Mouse (Mus musculus) erythroblast, adult 5-6 weeks (primary cell): ENCODE data around the gene Mtfr2. TPM values are rescaled to one million over a fixed set of nuclear protein-coding genes. Genes with fewer than 3 reads are reported as not detected.

Experiments used
- ATAC-seq: replicated peaks from 2 replicates; pipeline ENCODE4 v1.8.0; 2016; ENCODE audit warnings: moderate number of reproducible peaks, mild to moderate bottlenecking, moderate TSS enrichment, inconsistent platforms; ENCODE audit not compliant: poor library complexity, low FRiP score, severe bottlenecking
- total RNA-seq, 2 experiments: library from RNA; stranded (forward) in 1 of 2; stranded (reverse) in 1 of 2; fragments of 150-400 nt in 1 of 2; fragments of 200-764, 138-1000 nt in 1 of 2; gene quantifications; 2 replicates each; pipeline versions ENCODE4 v1.2.3 to v1.2.4; 2015 to 2017; ENCODE audit warnings: low replicate concordance in 2 of 2

Mtfr2 gene
- total RNA-seq (2015; ENCODE audit: low replicate concordance) = 20.8 and 24.5 TPM in 2 replicates
- total RNA-seq (2017; ENCODE audit: low replicate concordance) = 5.2 and 10.9 TPM in 2 replicates

DNA sequence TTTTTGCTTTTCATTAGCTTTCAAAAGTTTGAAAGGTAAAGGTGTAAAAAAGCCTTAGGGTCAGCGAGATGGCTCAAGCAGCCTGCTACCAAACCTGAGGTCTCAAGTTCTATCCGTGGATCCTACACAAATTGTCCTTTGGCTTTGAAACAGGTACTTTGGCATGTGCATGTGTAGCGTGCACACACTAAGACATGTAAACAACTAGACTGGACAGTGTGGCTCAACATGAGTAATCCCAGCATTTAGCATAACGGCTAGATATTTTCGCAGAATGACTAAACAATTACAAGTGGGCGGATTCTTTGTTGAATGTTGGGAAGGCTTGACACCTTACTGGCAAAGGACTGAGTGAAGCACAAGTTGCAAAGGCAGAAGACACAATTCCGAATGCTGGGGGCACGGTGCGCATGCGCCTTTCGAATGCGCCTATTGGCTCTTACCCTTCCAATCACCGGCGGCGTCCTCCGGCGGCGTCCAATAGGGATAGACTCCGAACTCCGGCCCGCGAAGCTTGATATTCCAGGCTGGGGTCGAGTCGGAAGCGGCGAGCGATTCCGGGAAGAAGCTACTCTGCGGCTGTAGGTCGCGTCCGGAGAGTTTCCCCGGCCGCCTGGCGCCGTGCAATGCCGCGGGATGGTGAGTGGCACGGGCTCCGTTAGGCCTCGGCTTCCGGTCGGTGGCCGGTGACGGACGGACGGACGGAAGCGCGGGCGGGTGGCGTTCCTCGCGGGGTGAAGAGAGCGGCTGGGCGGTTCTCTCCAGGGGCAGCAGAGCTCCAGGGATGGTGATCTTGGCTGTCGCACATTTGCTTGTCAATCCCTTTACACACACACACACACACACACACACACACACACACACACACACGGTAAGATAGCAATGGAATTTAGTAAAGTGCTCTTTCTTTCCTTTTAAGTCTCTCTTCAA, at the start of gene Mtfr2:
Gene Mtfr2, plus strand, starts transcription at position 486 of the 930 bp plus-strand sequence.
- peak; percentile 97 for ATAC-seq

DNA sequence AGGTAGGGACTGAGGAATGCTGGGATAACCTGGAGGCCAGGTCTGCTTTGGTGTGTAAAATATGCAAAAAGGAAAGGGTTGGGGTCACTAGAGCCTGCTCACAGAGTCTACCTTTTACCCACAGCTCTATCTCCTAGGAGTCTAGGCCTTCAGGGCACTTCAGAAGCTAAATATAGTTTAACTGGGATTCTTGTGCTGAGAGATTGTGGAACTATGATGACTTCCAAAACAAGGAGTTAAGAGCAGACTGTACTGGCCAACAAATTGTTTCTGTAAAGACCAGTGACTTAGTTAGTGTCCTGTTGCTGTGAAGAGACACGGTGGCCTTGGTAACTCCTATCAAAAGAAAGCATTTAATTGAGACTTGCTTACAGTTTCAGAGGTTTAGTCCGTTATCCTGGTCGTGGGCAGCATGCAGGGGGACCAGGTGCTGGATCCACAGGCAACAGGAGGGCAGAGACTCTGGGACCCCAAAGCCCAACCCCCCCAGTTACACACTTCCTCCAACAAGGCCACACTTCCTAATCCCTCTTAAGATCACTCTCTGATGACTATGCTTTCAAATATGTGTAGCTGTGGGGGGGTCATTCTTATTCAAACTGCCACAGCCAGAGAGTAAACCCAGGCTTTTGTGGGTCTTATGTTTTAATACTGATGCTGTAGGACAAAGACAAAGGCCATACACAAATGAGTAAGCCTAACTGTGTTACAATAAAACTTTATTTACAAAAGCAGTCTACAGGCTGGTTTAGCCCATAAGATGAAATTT, 49.2 kb upstream of the Mtfr2 start:
- ATAC-seq = no peak

DNA sequence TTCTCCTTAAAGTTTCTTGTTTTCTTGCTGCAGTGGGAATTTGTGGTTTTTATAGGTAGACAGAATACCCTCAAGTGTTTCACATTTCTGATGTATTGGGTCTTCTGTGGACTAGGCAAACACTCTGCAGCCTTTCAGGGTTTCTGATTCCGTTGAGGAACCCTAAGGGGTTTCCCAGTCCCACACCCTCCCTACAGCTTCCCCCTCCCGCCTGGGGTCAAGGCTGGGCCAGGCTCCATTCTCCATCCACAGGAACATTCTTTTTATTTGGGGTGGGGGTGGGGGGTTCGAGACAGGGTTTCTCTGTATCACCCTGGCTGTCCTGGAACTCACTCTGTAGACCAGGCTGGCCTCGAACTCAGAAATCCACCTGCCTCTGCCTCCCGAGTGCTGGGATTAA, 48.5 kb upstream of the Mtfr2 start:
- ATAC-seq = no peak

DNA sequence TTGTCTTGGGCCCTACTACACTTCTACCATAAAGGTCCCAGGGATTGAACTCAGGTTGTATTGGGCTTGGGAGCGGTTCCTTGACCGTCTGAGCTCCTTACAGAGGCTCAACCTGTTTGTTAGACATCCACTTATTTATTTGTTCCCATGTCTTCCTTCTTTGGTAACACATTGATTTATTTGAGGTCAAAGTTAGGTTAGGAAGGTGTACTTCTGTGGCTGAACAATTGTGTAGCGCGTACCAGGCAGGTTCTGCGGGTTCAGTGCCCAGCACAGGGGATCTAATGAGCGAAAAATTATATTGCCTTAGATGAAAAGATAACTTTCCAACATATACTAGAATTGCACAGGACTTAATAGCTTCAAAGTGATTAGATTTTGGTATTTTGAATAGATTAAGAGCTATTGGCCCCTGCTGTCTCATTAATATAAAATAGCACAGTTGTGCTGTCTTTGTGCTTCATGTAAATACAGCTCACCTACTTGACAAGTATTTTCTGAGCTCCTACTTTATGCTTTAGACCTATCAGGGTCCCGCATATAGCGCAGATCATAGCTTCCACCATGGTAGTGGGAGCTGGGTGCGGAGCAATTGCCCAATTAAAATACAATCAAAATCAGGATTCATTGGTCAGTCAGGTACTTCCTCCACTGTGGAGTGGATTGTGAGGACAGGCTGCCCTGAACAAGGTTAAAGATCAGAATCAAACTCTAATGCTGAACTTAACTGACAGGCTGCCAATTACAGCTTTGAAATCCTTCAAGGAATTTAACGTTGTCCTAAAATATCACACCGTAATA, 36.4 kb upstream of the Mtfr2 start:
- no peak for ATAC-seq

DNA sequence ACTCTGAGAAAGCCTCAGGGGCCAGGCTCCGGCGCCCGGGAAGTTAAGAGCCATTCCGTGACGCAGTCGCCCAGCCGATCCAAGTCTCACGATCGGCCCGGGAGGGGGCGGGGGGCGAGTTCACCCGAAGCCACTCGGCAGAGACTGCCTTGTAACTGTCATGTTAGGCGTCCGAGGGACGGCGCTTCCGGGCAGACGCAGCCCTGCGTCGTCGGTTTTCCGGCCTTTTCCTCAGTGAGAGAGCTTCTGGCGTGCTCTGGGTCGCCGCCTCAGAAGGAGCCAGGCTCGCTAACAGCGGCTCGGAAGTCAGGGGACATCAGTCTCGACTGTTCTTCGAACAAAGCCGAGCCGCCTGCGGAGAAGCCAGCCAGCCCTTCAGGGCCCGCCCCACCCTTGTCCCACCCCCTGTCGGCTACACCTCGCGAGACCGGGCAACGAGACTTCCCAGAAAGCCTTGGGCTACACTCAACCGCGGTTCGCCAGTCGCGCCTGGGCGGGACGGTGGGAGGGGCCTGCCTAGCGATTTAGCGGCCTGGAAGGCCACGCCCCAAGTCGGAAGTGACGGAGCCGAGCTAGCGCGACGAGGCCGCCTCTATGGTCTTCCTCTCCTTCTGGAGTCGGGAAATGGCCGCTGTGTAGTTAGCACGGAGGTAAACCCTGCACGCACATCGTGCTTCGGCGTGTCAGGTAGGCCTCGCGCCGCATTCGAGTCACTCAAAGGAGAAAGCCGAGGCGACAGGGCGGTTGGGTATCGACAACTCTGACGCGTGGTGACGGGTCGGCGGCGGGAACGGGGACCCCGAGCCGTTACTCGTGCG, 35.4 kb upstream of the Mtfr2 start, which contains the start of gene Bclaf1:
Gene Bclaf1, plus strand, starts transcription at position 552 of the 818 bp plus-strand sequence.
- peak; percentile 88 for ATAC-seq

DNA sequence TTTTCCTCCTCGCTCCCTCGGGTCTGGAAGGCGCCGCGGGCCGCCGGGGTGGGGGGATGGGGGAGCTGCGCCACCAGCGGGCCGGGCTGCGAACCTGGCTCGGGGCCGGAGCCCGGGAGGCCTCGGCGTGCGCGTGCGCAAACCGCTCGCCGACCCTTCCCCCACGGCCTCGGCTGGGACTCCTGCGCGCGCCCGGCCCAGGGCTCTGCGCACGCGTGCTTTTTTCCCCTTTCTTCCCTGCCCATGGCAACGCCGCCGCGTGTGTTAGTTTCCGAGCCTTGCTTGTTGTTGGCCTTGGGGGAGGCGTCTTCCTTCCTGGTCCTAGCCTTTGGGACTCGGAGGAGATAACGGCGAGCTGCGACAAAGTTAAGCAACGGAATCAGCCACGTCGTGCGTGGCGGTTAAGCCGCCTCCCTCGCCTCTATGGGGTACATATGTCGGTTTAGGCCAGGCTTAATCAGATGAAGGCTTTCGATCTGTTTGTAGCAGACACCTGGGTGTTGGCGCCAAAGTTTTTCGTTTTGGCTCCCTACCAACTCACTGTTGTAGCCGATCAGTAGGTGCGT, 34.8 kb upstream of the Mtfr2 start:
- ATAC-seq = peak; percentile 60

DNA sequence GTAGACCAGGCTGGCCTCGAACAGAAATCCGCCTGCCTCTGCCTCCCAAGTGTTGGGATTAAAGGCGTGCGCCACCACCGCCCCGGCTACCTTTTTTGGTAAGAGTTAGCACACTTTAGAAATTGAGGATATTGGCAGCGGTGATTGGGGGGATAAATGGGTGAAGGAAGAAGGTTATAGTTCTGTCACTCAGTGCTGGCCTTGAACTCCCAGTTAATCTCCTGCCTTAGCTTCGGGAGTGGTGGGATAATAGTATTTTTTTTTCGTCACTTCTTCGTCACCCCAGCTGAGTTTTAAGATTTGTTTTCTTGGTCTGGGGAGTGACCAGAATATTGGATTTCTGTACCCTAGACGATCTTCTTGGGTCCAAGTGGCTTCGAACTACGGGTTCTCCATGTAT, 34.1 kb upstream of the Mtfr2 start:
- ATAC-seq = no peak

DNA sequence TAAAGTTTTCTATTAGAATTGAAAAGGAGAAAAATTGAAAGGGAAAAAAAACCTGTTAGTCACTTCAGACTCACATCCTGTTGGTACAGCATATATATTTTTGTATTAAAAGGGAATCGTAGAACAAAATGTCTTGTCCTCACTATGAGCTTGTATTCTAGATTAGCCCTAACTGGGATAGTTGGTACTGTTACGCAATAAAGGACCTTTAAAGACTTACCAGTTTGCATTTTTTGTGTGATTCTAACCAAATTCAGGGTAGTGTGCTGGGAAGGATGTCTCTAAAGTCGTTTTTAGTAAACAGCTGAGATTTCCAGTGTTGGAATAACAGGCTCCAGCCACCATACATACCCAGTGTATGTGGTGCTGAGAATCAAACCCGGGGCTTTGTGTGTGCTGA, 33.6 kb upstream of the Mtfr2 start:
- no peak for ATAC-seq

DNA sequence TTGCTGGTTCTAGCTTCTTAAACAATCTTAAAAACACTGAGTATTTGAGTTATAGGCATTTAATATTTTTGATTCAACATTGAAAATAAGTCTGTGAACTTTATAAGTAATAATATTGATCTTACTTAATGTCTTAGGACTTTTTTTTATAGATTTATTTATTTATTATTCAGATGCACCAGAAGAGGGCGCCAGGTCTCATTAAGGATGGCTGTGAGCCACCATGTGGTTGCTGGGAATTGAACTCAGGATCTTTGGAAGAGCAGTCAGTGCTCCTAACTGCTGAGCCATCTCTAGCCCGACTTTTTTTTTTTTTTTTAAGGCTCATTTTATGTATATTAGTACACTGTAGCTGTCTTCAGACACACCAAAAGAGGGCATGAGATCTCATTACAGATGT, 32.8 kb upstream of the Mtfr2 start:
- ATAC-seq = no peak

DNA sequence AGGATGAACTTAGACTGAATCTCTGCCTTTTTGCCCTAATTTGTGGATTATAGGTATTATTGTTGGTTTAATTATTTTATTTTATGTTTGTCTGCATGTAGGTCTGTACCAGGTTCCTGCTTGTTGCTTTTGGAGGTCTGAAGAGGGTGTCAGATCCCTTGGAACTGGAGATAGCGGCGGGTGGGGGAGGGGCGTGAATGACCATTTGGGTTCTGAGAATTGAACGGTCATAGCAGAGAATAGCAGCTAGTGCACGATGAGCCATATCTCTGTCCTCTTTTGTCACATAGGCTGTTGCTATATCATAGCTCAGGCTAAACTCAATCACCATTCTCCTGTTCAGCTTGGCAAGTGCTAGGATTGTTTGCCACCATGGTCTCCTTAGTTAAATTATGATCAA, 30.1 kb upstream of the Mtfr2 start:
- ATAC-seq = no peak

DNA sequence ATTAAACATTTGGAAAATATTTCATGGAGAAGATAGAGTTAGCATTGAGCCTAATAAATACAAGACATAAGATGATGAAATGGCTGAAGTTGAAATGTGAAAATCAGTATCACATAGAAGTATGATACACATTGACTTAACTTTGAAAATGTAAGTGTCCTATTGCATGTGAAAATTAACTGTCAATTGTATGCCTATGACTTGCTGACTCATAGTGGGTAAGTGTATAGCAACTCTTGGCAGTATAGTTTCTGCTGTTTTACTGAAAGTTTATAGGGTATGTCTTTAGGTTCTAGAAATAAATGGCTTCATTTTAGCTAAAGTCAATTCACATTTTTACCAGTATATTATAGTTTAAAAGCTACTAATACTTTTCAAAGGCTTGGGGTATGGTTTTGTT, 21.3 kb upstream of the Mtfr2 start:
- ATAC-seq = no peak

DNA sequence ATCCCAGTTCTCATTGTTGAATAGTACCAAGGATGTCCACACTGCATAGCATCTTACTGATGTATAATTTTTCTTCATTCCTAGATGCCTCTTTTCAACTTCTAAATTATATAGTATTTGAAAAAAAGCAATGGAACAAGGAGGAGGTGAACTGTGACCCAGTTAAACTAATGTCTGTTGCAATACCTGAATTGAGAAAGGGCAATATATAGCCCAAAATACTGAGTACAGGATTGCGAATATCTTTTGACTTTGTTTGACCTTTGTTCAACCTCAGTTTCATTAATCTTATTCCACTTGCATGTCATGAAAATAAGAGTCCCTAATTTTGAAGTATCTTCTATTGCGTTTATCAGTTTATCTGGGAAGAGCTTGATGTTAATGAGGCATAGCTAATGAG, 16.3 kb upstream of the Mtfr2 start:
- no peak for ATAC-seq

DNA sequence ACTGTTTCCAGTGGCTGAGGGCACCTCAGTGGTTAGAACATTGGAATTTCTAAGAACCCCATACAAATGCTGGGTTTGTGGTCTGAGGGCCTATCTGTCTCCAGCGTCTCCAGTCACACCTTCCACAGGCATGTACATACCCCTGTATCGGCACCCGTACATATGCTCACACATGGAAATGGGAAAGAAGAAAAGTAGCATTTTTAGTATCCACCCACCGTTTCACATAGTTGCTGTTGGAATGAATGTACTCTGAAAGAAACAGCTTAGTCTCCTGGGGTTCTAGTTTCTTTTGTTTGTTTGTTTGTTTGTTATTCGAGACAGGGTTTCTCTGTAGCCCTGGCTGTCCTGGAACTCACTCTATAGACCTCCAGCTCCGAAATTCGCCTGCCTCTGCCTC, 9.7 kb upstream of the Mtfr2 start:
- no peak for ATAC-seq

DNA sequence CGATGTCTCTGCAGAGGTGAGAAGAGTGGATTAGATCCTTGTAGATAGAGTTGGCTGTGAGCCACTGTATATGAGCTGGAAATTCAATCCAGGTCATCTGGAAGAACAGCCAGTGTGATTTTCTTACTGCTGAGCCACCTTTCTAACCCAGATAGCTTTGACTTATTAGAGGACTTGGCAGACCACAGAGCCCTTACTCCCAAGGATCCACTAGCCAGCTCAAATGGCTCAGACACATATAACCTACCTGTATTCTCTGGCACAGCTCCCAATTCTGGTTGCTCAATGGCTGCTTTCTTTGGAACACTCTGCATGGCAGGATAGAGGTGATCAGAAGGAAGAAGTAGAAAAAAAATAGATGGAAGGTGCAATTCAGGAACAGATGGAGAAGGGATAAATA, 1.8 kb upstream of the Mtfr2 start:
- no peak for ATAC-seq

DNA sequence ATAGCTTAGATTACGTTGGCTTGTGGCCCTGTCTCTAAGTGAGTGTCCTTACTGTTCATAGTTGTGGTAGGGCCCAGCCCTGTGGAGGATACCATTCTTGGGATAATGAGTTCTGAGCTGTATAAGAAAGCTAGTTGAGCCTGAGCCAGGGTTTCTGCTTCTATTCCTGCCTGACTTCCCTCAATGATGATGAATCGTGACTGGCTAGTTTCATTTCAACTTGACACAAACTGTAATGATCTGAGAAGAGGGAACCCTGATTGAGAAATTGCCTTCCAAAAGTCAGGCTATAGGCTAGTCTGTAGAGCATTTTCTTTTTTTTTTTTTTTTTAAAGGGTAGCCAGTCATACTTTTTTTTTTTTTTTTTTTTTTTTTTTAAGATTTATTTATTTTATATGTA, 1.3 kb downstream of the Mtfr2 start:
- ATAC-seq = no peak

DNA sequence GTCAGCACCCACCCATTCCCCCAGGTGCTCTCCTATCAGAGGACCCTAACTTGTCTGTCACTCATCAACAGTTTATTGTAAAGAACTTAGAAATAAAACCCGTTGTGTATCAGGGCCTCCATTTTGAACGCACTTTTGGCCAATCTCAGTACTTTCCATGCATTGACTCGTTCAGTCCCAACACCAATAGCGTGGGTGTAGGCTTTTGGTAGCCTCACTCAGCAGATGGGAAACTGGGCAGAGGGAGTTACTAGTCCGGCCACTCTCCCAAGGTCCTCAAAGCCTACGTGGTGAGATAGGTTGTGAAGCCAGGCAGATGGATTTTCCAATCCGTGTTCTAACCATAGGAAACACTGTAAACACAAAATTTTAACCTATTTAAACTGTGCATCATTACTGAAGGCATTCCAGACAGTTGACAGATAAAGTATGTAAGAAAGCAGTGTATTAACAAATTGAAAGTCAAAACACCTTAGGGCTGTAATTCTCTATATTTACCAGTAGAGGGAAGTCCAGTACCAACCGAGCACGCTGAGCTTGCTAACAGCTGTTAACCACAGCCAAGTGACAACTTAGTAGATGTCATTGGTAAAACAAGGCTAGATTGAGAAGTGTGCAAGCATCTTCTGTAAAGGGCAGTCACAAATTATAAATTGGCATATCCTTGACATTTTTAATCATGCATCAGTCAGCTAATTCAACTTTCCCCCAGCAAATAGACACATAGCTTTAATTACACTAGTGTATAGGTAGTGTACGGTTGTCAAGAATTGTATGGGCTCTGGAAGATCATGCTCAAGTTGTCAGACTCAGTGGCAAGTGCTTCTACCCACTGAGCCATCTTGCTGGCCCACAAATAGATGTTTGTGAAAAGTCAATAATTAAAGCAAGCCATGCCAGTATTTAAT, 14.2 kb downstream of the Mtfr2 start:
- ATAC-seq = peak; percentile 72; the same call in 1 of the 2 replicates

DNA sequence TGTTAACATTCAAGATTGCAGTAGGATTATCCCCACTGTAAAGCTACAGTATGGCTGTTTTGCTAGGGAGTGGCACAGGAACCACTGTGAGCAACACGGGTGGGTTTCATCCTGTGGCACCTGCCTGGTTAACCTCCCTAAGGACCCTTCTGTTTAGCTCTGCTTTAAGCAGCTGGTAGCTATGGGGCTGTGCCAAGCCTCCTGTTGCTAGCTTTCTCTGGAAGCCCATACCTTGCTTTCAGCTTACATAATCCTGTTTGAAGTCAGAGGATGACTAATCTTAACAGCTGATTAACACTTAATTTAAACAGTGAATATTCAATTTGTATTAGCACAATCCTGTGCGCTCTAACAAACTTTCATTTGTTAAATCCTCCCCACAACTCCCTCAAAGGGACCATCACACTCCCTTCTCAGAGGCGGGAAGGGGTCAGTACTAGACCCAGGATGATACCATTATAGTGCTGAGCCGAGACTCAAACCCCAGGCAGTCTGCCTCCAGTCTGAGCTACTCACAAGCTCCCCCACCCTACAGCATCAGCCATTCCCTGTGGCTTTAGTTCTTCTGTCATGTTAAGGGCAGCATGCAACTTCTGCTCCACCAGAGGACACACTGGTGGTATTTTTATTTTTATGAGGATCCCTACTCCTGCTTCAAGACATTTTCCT, 15.0 kb downstream of the Mtfr2 start:
- ATAC-seq = no peak
